Mouse (Mus musculus) thymus, postnatal 36 days (tissue): Measurements from ENCODE around the gene Sbf1.

Experiments used
- DNase-seq, 2 experiments: peaks; one replicate each; pipeline ENCODE4 v3.0.0; 2022; ENCODE audit warnings: mixed read lengths in 2 of 2

Gene Sbf1

GRCm38 (mm10) chr15:89277366-89277765 is 37.7 kb downstream of the Sbf1 start:
- DNase-seq: no peak

GRCm38 (mm10) chr15:89275497-89275896 is 39.6 kb downstream of the Sbf1 start:
- DNase-seq: no peak

- DNase-seq: no peak
Measured at GRCm38 (mm10) chr15:89264485-89264884, 50.6 kb downstream of the Sbf1 start.

- DNase-seq: no peak
Measured at GRCm38 (mm10) chr15:89258997-89259396, 56.1 kb downstream of the Sbf1 start.

GRCm38 (mm10) chr15:89255330-89255729 is 59.8 kb downstream of the Sbf1 start:
- DNase-seq: no peak

- no peak for DNase-seq
Measured at GRCm38 (mm10) chr15:89249063-89249462, 66.0 kb downstream of the Sbf1 start.

- DNase-seq: no peak
Measured at GRCm38 (mm10) chr15:89241025-89241424, 74.1 kb downstream of the Sbf1 start.

- no peak for DNase-seq
Measured at GRCm38 (mm10) chr15:89239751-89240392, 75.2 kb downstream of the Sbf1 start.
